Mouse (Mus musculus): ENCODE data around the gene Ifngr2.

Gene Ifngr2

DNA sequence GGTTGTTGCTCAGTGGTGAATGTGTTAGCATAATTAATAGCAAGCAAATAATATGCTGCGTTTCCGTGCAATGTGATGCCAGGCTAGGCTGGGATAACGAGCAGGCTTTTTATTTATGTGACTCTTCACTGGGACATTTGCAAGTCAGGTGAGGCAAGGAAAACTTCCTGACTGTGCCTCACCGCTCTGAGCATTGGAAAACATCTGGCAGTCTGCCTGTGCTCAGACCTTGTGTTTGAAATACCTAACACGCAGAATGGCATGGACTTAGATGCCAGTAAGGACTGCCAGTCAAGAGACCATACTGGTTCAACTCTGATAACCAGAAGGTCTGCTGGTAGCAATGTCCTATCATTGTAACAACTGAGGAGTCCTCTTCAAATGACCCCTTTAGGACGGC, 58.3 kb downstream of the Ifngr2 start:
- DNase-seq (ENCODE audit: low read depth, low spot score): no peak

DNA sequence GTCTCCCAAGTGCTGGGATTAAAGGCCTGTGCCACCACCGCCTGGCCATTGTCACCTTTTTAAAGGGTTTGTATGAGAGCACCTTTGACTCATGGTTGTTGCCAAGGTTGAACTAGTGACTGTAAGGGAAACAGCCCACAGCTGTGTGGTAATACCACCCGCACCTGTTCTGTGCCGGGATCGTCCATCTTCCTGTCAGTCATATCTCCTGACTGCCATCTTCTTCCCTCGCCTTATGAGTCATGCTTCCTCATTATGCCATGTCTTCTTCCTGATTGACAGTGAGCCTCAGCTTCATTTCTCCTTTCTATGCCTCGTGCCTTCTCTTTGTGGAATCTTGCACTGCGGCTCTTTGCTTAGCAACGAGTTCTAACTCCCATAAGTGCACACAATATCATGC, 60.1 kb downstream of the Ifngr2 start:
- DNase-seq (ENCODE audit: low read depth, low spot score): no peak

DNA sequence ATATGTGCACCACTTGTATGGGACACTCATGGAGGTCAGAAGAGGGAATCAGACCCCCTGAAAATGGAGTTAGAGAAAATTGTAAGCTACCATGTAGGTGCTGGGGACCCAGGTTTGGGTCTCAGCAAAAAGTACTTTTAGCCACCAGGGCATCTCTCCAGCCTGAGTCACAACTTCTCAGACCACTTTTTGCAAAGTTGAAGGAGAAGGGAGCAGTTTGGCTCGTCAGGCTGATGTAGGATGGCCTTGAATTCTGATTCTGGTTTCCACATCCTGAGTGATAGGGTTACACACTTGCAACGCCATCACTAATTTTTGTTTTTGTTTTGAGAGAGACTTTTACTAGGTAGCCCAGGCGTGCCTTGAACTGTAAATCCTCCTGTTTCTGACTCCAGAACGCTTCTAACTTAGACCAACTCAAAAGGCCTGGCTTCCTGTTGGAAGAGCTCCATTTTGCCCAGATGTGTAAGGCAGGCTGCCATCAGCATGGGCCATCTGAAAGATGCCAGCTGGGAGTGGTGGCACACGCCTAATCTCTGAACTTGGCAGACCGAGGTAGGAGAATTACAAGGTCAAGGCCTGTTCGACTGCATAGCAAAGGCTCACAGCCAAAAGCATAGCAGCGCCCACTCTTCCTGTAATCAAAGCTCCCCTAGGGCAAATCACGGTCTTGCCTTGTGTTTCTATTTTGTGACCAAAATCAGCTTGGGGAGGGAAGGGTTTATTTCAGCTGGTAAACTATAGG, 62.8 kb downstream of the Ifngr2 start:
- no peak for DNase-seq (ENCODE audit: low read depth, low spot score)

DNA sequence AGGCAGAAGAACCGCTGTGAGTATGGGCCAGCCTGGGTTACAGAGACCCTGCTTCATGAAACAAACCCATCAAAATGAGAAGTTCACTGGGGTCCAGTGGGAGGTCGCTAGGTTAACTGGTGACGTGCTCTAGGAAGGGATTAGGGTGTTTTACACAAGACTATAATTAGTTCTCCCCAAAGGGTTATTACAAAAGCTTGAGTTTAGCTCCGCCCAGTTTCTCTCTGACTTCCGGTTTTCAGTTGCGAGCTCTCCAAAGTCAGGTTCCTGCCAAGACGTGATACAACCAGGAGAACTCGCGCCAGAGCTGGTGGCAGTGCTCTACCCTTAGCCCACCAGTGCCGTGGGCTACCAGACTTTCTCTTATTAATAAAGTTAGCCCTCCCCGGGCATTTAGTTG, 64.4 kb downstream of the Ifngr2 start:
- no peak for DNase-seq (ENCODE audit: low read depth, low spot score)

DNA sequence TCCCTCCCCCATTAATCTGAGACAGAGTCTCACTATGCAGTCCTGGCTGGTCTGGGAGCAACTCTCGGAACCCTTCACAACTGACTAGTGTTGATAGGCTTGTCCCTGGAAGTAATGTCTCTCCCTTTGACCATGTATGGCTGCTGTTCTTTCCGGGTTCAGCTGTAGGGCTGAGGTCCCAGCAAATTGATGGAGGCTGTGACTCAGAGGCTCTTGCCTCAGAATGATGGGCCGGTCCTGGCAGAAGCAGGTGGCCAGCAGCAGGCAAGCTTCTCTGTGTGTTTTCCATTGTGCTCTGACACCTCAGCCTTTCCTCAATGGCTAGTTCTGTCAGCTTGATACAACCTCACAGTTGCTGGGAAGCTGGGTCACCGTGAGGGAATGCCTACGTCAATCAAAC, 65.7 kb downstream of the Ifngr2 start:
- no peak for DNase-seq (ENCODE audit: low read depth, low spot score)

DNA sequence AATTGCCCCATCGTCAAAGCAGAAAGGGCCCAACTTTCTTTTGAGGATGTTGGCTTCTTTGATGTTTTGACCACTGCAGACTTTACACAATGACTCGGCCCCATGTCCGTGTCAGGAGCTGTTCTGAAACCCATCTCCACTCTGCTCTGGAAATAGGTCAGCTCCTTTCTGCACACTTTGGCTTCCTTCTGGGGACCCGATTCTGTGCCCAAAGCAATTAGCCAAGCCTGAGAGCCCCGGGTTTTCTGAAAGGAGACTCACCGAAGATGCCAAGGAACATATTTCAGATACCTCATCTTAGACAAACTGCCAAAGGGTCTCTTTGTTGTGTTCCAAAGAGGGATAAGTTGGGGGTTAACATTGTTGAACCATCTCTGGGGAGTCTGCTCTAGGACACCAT, 67.7 kb downstream of the Ifngr2 start:
- no peak for DNase-seq (ENCODE audit: low read depth, low spot score)

Measured in CD4-positive helper T cell, adult 2 months (primary cell).